Mouse (Mus musculus) liver, adult (tissue): Measurements from ENCODE around the gene Gatd1.

ENCODE experiments used
- GATA4 ChIP-seq: IDR thresholded peaks from 2 replicates; pipeline ENCODE4 v1.6.1; 2014; ENCODE audit warnings: mild to moderate bottlenecking, low read length; ENCODE audit not compliant: insufficient replicate concordance

Gatd1 gene

GRCm38 (mm10) chr7:141420030-141420702 is 6.2 kb upstream of the Gatd1 start:
- peak; percentile 97 for TF ChIP-seq GATA4

DNA sequence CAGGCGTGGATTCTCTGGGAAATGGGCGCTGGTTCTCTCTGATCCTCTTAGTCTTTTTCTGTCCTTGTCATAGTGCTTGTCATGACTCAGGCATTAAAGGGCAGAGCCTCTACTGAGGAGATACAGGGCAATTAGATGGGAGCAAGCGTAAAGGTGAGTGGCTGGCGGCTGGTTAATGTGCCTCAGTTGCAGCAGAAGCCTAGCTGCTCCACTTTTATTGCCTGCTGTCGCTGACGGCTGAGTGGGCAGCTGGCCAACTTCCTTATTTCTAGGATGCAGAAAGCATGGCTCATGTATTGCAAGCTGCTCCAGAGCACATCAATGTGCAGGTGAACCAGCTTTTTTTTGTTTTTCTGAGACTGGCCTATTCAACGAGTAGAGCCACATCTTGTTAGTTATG is 5.0 kb upstream of the Gatd1 start:
- no peak for TF ChIP-seq GATA4

- TF ChIP-seq GATA4 = no peak
Measured at GRCm38 (mm10) chr7:141417731-141418681, 4.1 kb upstream of the Gatd1 start.

DNA sequence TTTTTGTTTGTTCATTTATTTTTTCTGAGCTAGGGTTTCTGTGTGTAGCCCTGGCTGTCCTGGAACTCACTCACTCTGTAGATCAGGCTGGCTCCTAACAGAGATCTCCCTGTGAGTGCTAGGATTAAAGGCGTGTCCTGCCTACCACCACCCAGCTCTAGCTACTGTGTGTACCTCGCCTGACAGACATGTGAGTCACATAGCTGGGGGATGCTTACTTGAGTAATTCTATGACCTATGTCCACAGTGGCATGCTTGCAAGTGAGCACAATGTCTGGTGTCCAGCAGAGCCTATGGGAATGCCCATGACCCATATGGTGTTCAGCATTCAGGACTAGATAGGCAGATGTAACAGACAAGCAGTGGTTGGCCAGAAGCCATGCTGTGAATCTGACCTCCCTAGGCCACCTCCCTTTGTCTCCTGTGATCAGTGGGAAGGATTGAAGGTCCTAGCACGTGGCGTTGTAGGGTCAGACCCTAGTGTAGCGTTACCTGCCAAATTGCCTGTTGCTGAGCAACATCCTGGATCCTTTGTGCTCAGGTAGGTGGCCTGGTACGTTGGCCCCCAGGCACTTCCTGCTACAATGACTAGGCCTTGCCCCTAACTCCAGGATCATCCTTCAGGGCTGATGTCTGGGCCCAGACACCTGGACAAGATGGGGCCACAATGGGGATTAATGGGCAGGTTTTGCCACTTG is 2.4 kb upstream of the Gatd1 start:
- no peak for TF ChIP-seq GATA4

GRCm38 (mm10) chr7:141413331-141413730 is 605 bp downstream of the Gatd1 start:
- TF ChIP-seq GATA4 = no peak

- no peak for TF ChIP-seq GATA4
Measured at GRCm38 (mm10) chr7:141411667-141412066, 2.3 kb downstream of the Gatd1 start.

GRCm38 (mm10) chr7:141410631-141411030 is 3.3 kb downstream of the Gatd1 start:
- TF ChIP-seq GATA4 = no peak

DNA sequence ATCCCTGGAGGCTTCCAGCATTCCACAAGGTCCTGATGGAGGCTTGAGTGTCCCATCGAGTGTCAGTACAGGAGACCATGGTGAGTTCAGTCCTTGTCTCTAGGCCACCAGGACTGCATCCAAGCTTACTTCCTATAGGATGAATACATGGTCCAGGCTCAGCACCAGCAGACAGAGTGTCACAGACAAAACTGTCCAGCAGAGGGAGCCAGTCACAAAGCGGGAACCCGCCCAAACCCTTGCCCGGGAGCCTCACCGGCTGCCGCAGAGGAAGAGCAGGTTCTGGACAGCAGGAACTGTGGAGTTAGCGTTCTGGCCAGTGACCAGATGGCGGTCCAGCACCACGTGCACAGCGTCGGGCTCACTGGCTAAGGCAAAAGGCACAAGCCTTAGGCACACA is 5.1 kb downstream of the Gatd1 start:
- no peak for TF ChIP-seq GATA4

GRCm38 (mm10) chr7:141405466-141405865 is 8.5 kb downstream of the Gatd1 start:
- no peak for TF ChIP-seq GATA4

DNA sequence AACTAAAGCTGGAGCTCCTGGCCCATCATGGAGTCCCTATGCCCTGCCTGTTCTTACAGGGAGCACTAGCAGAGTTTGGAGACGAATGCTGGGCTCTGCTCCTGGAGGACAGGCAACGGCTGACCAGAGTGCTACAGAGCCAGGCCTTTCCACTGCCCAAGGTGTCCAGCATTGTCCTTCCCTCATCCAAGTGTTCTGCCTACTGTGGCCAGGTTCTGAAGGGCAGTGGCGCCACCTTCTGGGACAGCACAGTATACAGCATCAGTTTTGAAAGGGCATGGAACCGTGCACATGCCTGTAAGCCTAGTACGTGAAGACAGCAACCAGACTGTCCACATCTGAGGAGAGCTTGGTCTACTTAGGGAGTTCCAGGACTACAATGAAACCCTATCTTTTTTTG is 10.6 kb downstream of the Gatd1 start:
- TF ChIP-seq GATA4 = no peak

DNA sequence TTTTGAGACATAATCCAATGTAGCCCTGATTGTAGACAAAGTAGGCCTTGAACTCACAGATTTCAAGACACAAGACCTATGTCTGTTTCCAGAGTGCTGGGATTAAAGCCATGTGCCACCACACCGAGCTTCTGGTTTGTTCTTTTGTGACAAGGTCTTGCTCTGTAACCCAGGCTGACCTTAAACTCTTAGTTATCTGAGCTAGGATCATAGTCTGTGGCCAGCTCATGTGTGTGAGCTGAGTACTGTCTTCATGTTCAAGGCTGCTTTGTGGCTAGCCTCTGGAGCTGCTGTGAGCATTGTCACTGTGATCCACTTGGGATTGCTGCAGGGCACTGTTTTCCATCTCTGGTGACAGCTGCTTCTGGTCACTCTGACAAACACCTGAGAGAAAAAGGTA is 18.6 kb downstream of the Gatd1 start:
- TF ChIP-seq GATA4 = no peak

GRCm38 (mm10) chr7:141394771-141395170 is 19.2 kb downstream of the Gatd1 start:
- TF ChIP-seq GATA4 = no peak

GRCm38 (mm10) chr7:141394158-141394557 is 19.8 kb downstream of the Gatd1 start:
- no peak; the same call in 1 of the 2 replicates for TF ChIP-seq GATA4

- no peak for TF ChIP-seq GATA4
Measured at GRCm38 (mm10) chr7:141392552-141393222, 21.2 kb downstream of the Gatd1 start.

DNA sequence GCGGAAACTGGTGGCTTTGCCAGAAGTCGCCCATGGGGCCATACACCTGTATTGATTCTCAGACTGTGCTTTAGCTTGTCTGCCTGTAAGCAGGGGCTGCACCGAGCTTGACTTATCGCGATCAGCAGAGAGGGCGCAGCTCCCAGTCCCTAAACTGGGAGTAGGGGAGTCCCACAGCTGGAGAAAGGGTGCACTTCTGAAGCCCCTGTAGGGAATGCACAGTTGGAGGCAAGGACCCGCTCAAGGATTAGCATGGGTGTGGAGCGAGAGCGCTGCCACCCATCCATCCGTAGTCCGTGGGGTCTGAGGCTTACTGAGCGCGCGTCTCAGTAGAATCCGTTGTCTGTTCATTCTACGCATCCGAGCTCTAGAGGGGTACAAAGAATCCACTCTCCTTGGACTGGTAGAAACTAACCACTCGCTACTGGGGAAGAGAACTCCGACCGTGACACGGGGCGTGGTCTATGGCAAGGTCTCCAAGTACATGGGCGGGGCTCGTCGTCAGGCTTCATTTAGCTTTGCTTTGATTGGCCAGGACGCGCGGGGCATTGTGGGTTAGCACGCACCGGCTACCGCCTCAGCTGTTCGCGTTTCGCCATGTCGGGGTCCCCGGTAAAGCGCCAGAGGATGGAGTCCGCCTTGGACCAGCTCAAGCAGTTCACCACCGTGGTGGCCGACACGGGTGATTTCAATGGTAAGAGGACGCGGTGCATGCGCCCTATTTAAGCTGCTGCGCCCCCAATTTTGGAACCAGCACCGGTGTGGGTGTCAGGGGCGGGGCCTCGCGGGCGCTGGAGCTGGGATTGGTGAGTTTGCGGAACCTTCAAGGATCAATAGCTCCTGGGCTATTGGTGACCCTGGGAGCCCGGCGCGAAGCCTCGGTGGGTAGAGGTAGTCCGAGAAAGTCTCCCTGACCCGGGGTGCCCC is 22.0 kb downstream of the Gatd1 start, which contains the start of gene Taldo1:
Gene Taldo1, plus strand, starts transcription at position 575 of the 927 bp plus-strand sequence.
- TF ChIP-seq GATA4 = no peak
